Mouse (Mus musculus): ENCODE data around the gene Pofut2.

GRCm38 (mm10) chr10:77221108-77221507 lies 37.9 kb upstream of the Pofut2 start:
- TF ChIP-seq POLR2A (IDR thresholded peaks at IDR 0.05; ENCODE audit: borderline replicate concordance, control insufficient read depth, low read depth, low read length) (no peak), CTCF (IDR thresholded peaks at IDR 0.05; ENCODE audit: control insufficient read depth, insufficient read depth, low read length) (no peak)

Data from bone marrow, adult 2 months (tissue).